Mouse (Mus musculus): ENCODE measurements at regions not wholly inside any gene's neighbourhood (a gene's known extent, or its start where the extent isn't known, plus 50 kb on each side); places are given as distances from the start of the nearest gene placed in this dataset.

DNA sequence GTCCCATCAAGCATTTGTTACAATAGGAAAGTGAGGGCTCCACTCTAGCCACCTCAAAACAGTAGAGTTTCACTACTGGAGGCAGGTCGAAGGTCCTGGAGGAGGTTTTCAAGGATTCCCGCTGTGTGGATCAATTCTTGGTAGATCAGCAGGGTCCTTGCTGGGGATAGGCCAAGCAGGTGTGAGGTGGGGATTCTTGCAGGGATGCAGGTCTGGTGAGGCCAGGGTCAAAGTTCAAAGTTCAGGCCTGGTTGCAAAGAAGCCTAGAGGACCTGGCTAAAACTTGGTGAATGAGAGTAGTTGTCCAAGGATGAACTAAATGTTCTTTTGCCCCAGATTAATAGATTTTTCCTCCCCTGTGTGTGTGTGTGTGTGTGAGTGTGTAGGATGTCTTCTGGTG lies 70.9 kb upstream of the Sulf2 start:
- no peak overlapping the region for H3K27ac ChIP-seq (ENCODE audit: low read length)
- H3K27me3 ChIP-seq (ENCODE audit: control insufficient read depth, insufficient read depth, low read depth, low read length): no peaks in the 10 kb centered on the region
- no peaks in the 10 kb centered on the region for H3K4me1 ChIP-seq (ENCODE audit: control insufficient read depth, low read depth, low read length)
- H3K9me3 ChIP-seq (replicated peaks; ENCODE audit: control insufficient read depth, low read length): no peaks in the 10 kb centered on the region
- ATAC-seq (ENCODE audit: low read depth): no peak
- H3K36me3 ChIP-seq (ENCODE audit: control insufficient read depth, insufficient read depth): no peaks in the 10 kb centered on the region
- WGBS (ENCODE audit: insufficient replicate concordance): 71% methylated on average over 2 of the region's 2 CpGs
- no peak overlapping the region for H3K9ac ChIP-seq (ENCODE audit: low read depth, low read length)
- no peak overlapping the region for H3K4me3 ChIP-seq (ENCODE audit: low read depth, low read length)
- no peak overlapping the region for H3K4me2 ChIP-seq (ENCODE audit: low read depth, low read length)

GRCm38 (mm10) chr2:166225354-166225753 lies 69.9 kb upstream of the Sulf2 start:
- Histone ChIP-seq H3K9ac (ENCODE audit: low read depth, low read length) (no peak overlapping the region), H3K27ac (ENCODE audit: low read length) (no peak overlapping the region), H3K27me3 (ENCODE audit: control insufficient read depth, insufficient read depth, low read depth, low read length) (no peaks in the 10 kb centered on the region), H3K4me3 (ENCODE audit: low read depth, low read length) (no peak overlapping the region), H3K4me1 (ENCODE audit: control insufficient read depth, low read depth, low read length) (no peaks in the 10 kb centered on the region), H3K9me3 (replicated peaks; ENCODE audit: control insufficient read depth, low read length) (no peaks in the 10 kb centered on the region), H3K36me3 (ENCODE audit: control insufficient read depth, insufficient read depth) (no peaks in the 10 kb centered on the region), H3K4me2 (ENCODE audit: low read depth, low read length) (no peak overlapping the region)
- 68% methylated on average over 9 of the region's 9 CpGs for WGBS (ENCODE audit: insufficient replicate concordance)
- no peak for ATAC-seq (ENCODE audit: low read depth)

DNA sequence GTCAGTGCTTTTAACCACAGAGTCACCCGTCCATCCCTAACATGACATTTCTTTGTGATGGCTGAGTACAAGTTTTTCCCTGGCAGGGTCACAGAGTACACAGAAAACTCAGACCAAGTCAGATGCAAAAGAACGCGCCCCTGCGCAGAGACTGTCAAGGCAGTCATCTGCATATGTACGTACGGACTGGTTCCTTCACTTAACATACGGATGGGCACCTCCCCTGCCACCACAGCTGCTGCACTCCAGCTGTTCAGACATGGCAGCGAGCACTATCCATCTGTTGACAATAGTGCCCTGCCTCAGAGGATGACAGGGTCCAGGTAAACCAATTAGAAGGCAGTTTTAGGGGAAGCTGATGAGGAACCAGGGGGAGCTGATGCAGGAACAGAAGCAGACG lies 63.3 kb upstream of the Sulf2 start:
- Histone ChIP-seq H3K4me3 (ENCODE audit: low read depth, low read length) (no peak overlapping the region), H3K27me3 (ENCODE audit: control insufficient read depth, insufficient read depth, low read depth, low read length) (no peaks in the 10 kb centered on the region), H3K27ac (ENCODE audit: low read length) (no peak overlapping the region), H3K4me2 (ENCODE audit: low read depth, low read length) (no peak overlapping the region), H3K4me1 (ENCODE audit: control insufficient read depth, low read depth, low read length) (no peaks in the 10 kb centered on the region; the same call in 1 of the 2 replicates), H3K36me3 (ENCODE audit: control insufficient read depth, insufficient read depth) (no peaks in the 10 kb centered on the region), H3K9ac (ENCODE audit: low read depth, low read length) (no peak overlapping the region), H3K9me3 (replicated peaks; ENCODE audit: control insufficient read depth, low read length) (no peaks in the 10 kb centered on the region)
- 66% methylated on average over 9 of the region's 9 CpGs for WGBS (ENCODE audit: insufficient replicate concordance)
- no peak for ATAC-seq (ENCODE audit: low read depth)

DNA sequence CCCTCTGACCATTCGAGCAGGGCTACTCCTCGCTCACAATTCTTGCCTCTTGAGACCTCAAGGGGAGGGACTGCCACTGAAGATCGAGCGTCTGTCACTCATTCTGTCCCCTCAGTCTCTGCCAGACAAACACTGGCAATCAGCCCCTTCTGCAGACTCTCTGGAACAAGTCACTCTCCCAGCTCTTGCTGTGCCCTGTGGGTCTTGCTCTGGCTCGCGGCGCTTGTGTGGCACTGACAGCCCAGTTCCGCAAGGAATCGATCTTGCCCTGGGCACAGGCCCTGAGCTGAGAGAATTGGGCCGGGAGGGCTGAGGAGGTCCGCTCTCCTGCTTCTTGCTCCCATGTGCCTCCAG lies 61.0 kb upstream of the Sulf2 start:
- Histone ChIP-seq H3K4me3 (ENCODE audit: low read depth, low read length) (no peak overlapping the region), H3K9ac (ENCODE audit: low read depth, low read length) (no peak overlapping the region), H3K27me3 (ENCODE audit: control insufficient read depth, insufficient read depth, low read depth, low read length) (no peaks in the 10 kb centered on the region), H3K36me3 (ENCODE audit: control insufficient read depth, insufficient read depth) (no peaks in the 10 kb centered on the region), H3K4me1 (ENCODE audit: control insufficient read depth, low read depth, low read length) (no peaks in the 10 kb centered on the region; the same call in 1 of the 2 replicates), H3K27ac (ENCODE audit: low read length) (no peak overlapping the region), H3K4me2 (ENCODE audit: low read depth, low read length) (no peak overlapping the region), H3K9me3 (replicated peaks; ENCODE audit: control insufficient read depth, low read length) (no peaks in the 10 kb centered on the region)
- ATAC-seq (ENCODE audit: low read depth): no peak
- 72% methylated on average over 11 of the region's 11 CpGs for WGBS (ENCODE audit: insufficient replicate concordance)

DNA sequence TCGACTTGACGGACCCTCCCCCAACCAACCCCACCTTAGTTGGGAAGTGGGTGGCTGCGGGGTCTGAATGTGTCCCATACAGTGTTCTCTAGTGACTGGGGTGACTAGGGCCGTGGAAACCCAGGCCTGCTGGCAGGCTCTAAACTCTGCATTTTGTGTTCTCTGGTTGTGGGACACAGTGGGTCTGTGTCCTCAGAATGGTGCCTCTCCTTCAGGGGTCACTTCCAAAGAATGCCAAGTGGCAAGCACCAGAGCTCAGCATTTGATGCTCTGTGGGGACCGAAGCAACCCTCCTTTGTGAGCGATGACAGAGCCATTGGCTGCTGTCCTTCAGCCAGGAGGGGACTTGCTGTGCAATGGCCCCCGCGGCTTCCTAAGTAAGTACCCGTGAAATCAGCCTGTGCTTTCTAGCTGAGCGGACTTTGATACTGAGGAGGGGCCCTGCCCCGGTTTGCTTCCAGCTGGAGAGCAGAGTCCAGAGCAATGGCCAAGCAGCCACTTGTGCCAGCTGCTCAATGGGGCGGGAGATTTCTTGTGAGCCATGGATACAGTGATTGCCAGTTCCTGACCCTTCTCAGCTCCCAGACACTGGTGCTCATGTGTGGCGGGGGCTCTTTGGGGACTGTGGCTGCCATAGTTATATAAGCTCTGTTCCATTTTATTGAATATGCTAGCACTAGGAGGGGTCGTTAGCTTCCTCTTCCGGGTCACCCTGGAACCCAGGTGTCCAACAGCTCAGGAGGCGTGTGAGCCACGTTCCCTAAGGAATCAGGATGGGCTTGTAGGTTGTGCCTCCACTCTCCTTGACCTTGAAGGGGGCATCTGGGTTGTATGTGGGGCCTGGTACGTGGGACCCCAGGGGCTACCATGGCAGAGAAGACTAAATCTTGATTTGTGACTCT lies 60.4 kb upstream of the Sulf2 start:
- Histone ChIP-seq H3K4me3 (ENCODE audit: low read depth, low read length) (no peak overlapping the region), H3K27ac (ENCODE audit: low read length) (no peak overlapping the region), H3K36me3 (ENCODE audit: control insufficient read depth, insufficient read depth) (no peaks in the 10 kb centered on the region), H3K27me3 (ENCODE audit: control insufficient read depth, insufficient read depth, low read depth, low read length) (no peaks in the 10 kb centered on the region), H3K9me3 (replicated peaks; ENCODE audit: control insufficient read depth, low read length) (no peaks in the 10 kb centered on the region), H3K9ac (ENCODE audit: low read depth, low read length) (no peak overlapping the region), H3K4me2 (ENCODE audit: low read depth, low read length) (0 out of 2 replicates have a peak overlapping the region, but pooled peaks have one; percentile 26), H3K4me1 (ENCODE audit: control insufficient read depth, low read depth, low read length) (no peaks in the 10 kb centered on the region; the same call in 1 of the 2 replicates)
- 56% methylated on average over 18 of the region's 18 CpGs for WGBS (ENCODE audit: insufficient replicate concordance)
- ATAC-seq (ENCODE audit: low read depth): peak; percentile 75

GRCm38 (mm10) chr2:166215191-166215590 lies 59.7 kb upstream of the Sulf2 start:
- H3K27ac ChIP-seq (ENCODE audit: low read length): no peak overlapping the region
- H3K36me3 ChIP-seq (ENCODE audit: control insufficient read depth, insufficient read depth): no peaks in the 10 kb centered on the region
- H3K4me3 ChIP-seq (ENCODE audit: low read depth, low read length): no peak overlapping the region
- no peaks in the 10 kb centered on the region for H3K9me3 ChIP-seq (replicated peaks; ENCODE audit: control insufficient read depth, low read length)
- no peaks in the 10 kb centered on the region; the same call in 1 of the 2 replicates for H3K4me1 ChIP-seq (ENCODE audit: control insufficient read depth, low read depth, low read length)
- no peak overlapping the region for H3K4me2 ChIP-seq (ENCODE audit: low read depth, low read length)
- H3K27me3 ChIP-seq (ENCODE audit: control insufficient read depth, insufficient read depth, low read depth, low read length): no peaks in the 10 kb centered on the region
- 56% methylated on average over 7 of the region's 7 CpGs for WGBS (ENCODE audit: insufficient replicate concordance)
- no peak for ATAC-seq (ENCODE audit: low read depth)
- H3K9ac ChIP-seq (ENCODE audit: low read depth, low read length): no peak overlapping the region

DNA sequence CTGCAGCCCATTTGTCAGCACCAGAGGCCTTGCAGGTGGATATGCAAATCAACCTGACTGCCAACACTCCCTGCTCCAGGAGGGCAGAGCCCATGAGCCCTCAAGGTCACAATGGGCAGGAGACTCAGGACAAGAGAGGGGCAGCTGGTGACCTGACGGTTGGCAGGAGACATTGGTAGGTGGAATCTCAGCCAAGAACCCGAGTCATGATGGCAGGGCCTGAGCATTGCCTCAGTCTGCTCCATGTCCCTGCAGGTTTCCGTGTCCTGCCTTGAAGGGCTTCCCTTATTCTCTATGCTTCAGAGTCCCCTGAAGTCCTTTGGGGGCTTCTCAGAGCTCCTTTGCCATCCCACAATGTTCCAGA lies 51.7 kb upstream of the Sulf2 start:
- Histone ChIP-seq H3K4me2 (ENCODE audit: low read depth, low read length) (no peak overlapping the region), H3K9ac (ENCODE audit: low read depth, low read length) (no peak overlapping the region), H3K9me3 (replicated peaks; ENCODE audit: control insufficient read depth, low read length) (no peaks in the 10 kb centered on the region), H3K27ac (ENCODE audit: low read length) (no peak overlapping the region), H3K4me3 (ENCODE audit: low read depth, low read length) (no peak overlapping the region), H3K4me1 (ENCODE audit: control insufficient read depth, low read depth, low read length) (no peaks in the 10 kb centered on the region), H3K36me3 (ENCODE audit: control insufficient read depth, insufficient read depth) (no peaks in the 10 kb centered on the region), H3K27me3 (ENCODE audit: control insufficient read depth, insufficient read depth, low read depth, low read length) (no peaks in the 10 kb centered on the region)
- WGBS (ENCODE audit: insufficient replicate concordance): 61% methylated on average over 3 of the region's 3 CpGs
- ATAC-seq (ENCODE audit: low read depth): no peak

- H3K27ac ChIP-seq (ENCODE audit: low read length): no peak overlapping the region
- H3K9me3 ChIP-seq (replicated peaks; ENCODE audit: control insufficient read depth, low read length): no peaks in the 10 kb centered on the region
- H3K9ac ChIP-seq (ENCODE audit: low read depth, low read length): no peak overlapping the region
- H3K4me2 ChIP-seq (ENCODE audit: low read depth, low read length): no peak overlapping the region
- no peak for ATAC-seq (ENCODE audit: low read depth)
- 50% methylated on average over 5 of the region's 5 CpGs for WGBS (ENCODE audit: insufficient replicate concordance)
- H3K4me1 ChIP-seq (ENCODE audit: control insufficient read depth, low read depth, low read length): no peaks in the 10 kb centered on the region
- no peak overlapping the region for H3K4me3 ChIP-seq (ENCODE audit: low read depth, low read length)
- H3K27me3 ChIP-seq (ENCODE audit: control insufficient read depth, insufficient read depth, low read depth, low read length): no peaks in the 10 kb centered on the region
- H3K36me3 ChIP-seq (ENCODE audit: control insufficient read depth, insufficient read depth): no peaks in the 10 kb centered on the region
Observed at GRCm38 (mm10) chr2:166206396-166207144, 51.1 kb upstream of the Sulf2 start.
